Mouse (Mus musculus) embryonic facial prominence, embryonic 11.5 days (tissue): Measurements from ENCODE around the gene Kcnh2. TPM values are rescaled to one million over a fixed set of nuclear protein-coding genes. Genes with fewer than 3 reads are reported as not detected.

Source experiments
- ATAC-seq: fragments of 200-750 bp; cut with Nextera tagmentation; replicated peaks from 2 replicates; pipeline ENCODE4 v1.8.0; 2017; ENCODE audit warnings: low read depth; ENCODE audit not compliant: insufficient number of reproducible peaks, low FRiP score, low TSS enrichment
- DNase-seq: peaks from one replicate; pipeline ENCODE4 v3.0.0-alpha.2; 2015; ENCODE audit warnings: low spot score
- H3K27ac ChIP-seq: fragments of 300-500 bp; sonication (generic); replicated peaks from 2 replicates; pipeline ENCODE4 v1.5.1; 2014; ENCODE audit warnings: mild to moderate bottlenecking, low read depth, low read length, control low read depth
- H3K27me3 ChIP-seq: fragments of 300-500 bp; sonication (generic); 2 replicates; pipeline ENCODE4 v1.6.1; 2014; ENCODE audit warnings: mild to moderate bottlenecking, low read length, moderate library complexity, mixed read lengths; ENCODE audit not compliant: control insufficient read depth, insufficient read depth
- H3K36me3 ChIP-seq: fragments of 300-500 bp; sonication (generic); replicated peaks from 2 replicates; pipeline ENCODE4 v1.6.1; 2014; ENCODE audit warnings: low read depth, mild to moderate bottlenecking, low read length, moderate library complexity, mixed read lengths; ENCODE audit not compliant: control insufficient read depth, insufficient read depth
- H3K4me1 ChIP-seq: fragments of 300-500 bp; sonication (generic); 2 replicates; pipeline ENCODE4 v1.6.1; 2014; ENCODE audit warnings: low read length, mixed read lengths; ENCODE audit not compliant: control insufficient read depth, insufficient read depth
- H3K4me2 ChIP-seq: fragments of 300-500 bp; sonication (generic); 2 replicates; pipeline ENCODE4 v1.6.1; 2014; ENCODE audit warnings: low read depth, mild to moderate bottlenecking, control low read depth, low read length, moderate library complexity
- H3K4me3 ChIP-seq: fragments of 300-500 bp; sonication (generic); 2 replicates; pipeline ENCODE4 v1.5.1; 2014; ENCODE audit warnings: low read depth, low read length, control low read depth
- H3K9ac ChIP-seq: fragments of 300-500 bp; sonication (generic); replicated peaks from 2 replicates; pipeline ENCODE4 v1.6.1; 2014; ENCODE audit warnings: mild to moderate bottlenecking, control low read depth, low read length
- H3K9me3 ChIP-seq: fragments of 300-500 bp; sonication (generic); replicated peaks from 2 replicates; pipeline ENCODE4 v1.6.1; 2016; ENCODE audit warnings: mild to moderate bottlenecking, low read length, inconsistent platforms, mixed read lengths; ENCODE audit not compliant: control insufficient read depth
- WGBS: fragments of 180-500 bp; shearing (Covaris S2); extraction: QIAGEN DNeasy Blood & Tissue Kit; methylation state at CpG from one replicate; pipeline ENCODE4 v1.1.7; 2014; 5-methylcytosine and 5-hydroxymethylcytosine counted together
- polyA plus RNA-seq: library from polyadenylated mRNA; unstranded; fragments of >200 nt; fragmentation: Nextera tagmentation; extraction: Ambion mirVana; gene quantifications from 2 replicates; pipeline ENCODE4 v1.2.1, GENCODE M21; 2014

The Kcnh2 gene
- polyA plus RNA-seq, 1 experiment from 2014 or later, result 4.2 TPM

DNA sequence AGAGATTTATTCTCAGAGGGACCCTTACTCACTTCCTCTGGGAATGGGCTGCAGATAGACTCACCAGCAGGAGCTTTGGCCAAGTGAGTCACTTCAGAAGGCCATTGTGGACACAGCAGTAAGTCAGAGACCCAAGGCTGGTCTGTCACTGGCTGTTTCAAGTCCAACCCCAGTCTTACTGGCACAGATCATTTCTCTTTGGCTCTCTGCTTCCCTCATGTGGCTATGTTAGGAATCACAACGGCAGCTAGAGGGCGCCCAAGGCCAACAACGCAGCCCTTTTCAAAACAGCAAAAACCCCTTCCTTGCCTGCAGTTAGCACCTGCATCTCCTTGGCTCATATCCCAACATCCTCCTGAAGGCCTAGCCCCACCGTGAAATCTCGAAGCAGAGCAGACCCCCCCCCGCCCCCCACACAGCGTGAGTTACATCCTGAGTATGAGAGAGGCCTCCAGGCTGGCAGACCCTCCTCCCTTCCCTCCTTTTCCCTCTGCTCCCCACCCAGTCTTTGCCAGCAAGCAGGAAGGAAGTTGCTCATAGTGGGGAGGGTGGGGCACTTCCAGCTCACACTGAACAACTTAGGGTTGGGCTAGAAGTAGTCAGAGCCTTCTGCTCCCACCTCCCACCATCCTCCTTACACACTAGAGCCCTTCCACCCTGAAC lies 9.5 kb upstream of the Kcnh2 start:
- Histone ChIP-seq H3K9me3 (no peaks in the 10 kb centered on the region), H3K9ac (no peak overlapping the region), H3K27ac (no peak overlapping the region), H3K4me2 (no peak overlapping the region), H3K4me1 (no peaks in the 10 kb centered on the region), H3K36me3 (no peaks in the 10 kb centered on the region), H3K4me3 (no peak overlapping the region), H3K27me3 (no peaks in the 10 kb centered on the region)
- ATAC-seq (0 out of 2 replicates have a peak, but pooled peaks have one; percentile 30), DNase-seq (peak; percentile 84)
- WGBS, result 2% methylated on average over 7 of the region's 7 CpGs

- Histone ChIP-seq H3K36me3 (no peaks in the 10 kb centered on the region), H3K4me2 (no peak overlapping the region), H3K27me3 (peaks cover 3% of the 10 kb centered on the region; the same call in 1 of the 2 replicates), H3K4me3 (no peak overlapping the region), H3K27ac (no peak overlapping the region), H3K4me1 (peaks cover 1% of the 10 kb centered on the region), H3K9me3 (no peaks in the 10 kb centered on the region), H3K9ac (no peak overlapping the region)
- DNase-seq, result peak; percentile 97
- ATAC-seq, result no peak
- 13% methylated on average over 7 of the region's 7 CpGs for WGBS
These were observed 6.1 kb upstream of the Kcnh2 start for GRCm38 (mm10) chr5:24357461-24357860.

- Histone ChIP-seq H3K36me3 (no peaks in the 10 kb centered on the region), H3K27ac (no peak overlapping the region), H3K4me2 (no peak overlapping the region), H3K9ac (no peak overlapping the region), H3K27me3 (peaks cover 7% of the 10 kb centered on the region; the same call in 1 of the 2 replicates), H3K9me3 (no peaks in the 10 kb centered on the region), H3K4me1 (peaks cover 5% of the 10 kb centered on the region), H3K4me3 (no peak overlapping the region)
- 56% methylated on average over 4 of the region's 4 CpGs for WGBS
- ATAC-seq (no peak), DNase-seq (no peak)
These were observed 5.4 kb upstream of the Kcnh2 start for GRCm38 (mm10) chr5:24356764-24357163.

DNA sequence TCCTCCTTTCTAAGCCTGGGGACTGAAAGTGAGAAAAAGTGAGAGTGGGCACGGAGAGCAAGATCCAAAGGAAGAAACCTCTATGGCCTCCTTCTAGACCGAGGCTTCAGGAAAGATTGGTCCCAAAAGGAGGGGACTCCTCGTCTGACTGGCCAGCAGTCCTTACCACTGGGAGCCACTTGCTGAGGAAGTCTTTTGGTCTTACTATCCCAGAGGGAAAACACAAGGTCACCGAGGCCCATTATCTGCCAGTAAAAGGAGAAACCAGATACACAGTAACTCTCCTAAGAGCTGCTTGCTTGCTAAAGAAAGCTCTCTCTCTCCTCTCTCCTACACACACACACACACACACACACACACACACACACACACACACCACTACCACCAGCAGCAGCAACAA lies 1.9 kb upstream of the Kcnh2 start:
- Histone ChIP-seq H3K9me3 (no peaks in the 10 kb centered on the region), H3K9ac (no peak overlapping the region; the same call in 1 of the 2 replicates), H3K27ac (peak overlapping the region; percentile 20; the same call in 1 of the 2 replicates), H3K4me2 (no peak overlapping the region), H3K4me1 (peaks cover 9% of the 10 kb centered on the region), H3K27me3 (peaks cover 36% of the 10 kb centered on the region), H3K4me3 (no peak overlapping the region), H3K36me3 (no peaks in the 10 kb centered on the region)
- DNase-seq (no peak), ATAC-seq (no peak)
- 22% methylated on average over 4 of the region's 4 CpGs for WGBS

DNA sequence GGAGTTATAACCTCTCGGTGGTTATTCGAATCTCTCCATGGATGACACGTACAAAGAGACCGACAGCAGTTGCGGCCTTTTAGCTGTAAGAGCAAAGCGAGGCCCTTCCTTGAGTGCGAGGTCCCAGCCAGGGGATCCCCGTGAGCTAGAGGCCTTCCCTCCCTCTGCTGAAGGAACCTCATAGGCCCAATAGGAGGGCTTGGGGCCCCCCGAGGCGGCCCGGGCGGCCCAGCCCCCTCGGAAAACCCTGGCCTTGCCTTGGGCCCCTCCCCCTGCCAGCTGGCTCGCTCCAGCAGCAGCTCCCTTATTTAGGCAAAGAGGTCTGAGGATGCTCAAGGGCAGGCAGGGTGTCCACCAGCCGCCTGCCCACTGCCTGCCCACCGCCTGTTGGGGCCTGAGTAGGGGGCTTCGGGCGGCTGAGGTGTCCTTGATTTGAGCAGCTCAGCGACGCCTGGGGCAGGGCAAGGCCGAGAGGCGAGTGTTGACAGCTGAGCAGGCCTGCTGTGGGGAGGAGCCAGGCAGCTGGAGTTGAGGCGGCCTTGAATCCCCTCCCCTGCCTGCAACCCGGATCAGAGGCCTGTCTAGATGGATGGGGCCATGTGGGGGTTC lies 951 bp upstream of the Kcnh2 start:
- peak overlapping the region; percentile 98 for H3K4me2 ChIP-seq
- peak overlapping the region; percentile 78 for H3K27ac ChIP-seq
- peak overlapping the region; percentile 25 for H3K9ac ChIP-seq
- under 1% methylated on average over 24 of the region's 24 CpGs for WGBS
- ATAC-seq, result peak; percentile 74
- DNase-seq, result peak; percentile 66
- H3K9me3 ChIP-seq, result no peaks in the 10 kb centered on the region
- H3K36me3 ChIP-seq, result no peaks in the 10 kb centered on the region
- H3K4me1 ChIP-seq, result peaks cover 9% of the 10 kb centered on the region
- H3K4me3 ChIP-seq, result peak overlapping the region; percentile 62
- H3K27me3 ChIP-seq, result peaks cover 43% of the 10 kb centered on the region

DNA sequence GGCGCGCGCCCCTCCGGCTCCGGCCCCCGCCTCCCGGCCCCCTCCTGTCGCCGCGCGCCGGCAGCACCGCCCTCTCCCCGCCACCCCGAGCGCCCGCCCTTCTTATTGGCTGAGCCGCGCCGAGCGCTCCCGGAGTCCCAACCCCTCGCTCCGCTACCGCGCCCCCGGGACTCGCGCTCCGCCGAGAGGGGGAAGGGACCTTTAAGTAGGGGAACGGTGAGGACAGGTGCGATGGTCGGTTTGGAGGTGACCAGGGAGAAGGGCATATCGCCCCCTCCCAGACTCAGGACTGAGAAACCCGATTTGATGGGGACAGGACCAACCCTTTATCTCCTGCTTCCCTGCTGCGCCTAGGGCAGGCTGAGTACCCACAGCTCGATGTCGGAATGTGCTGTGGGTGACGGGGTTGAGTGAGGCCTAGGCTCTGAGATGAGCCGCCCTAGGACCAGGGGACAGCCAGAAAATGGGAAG lies 332 bp upstream of the Kcnh2 start:
- Histone ChIP-seq H3K4me2 (peak overlapping the region; percentile 98), H3K36me3 (no peaks in the 10 kb centered on the region), H3K9ac (no peak overlapping the region; the same call in 1 of the 2 replicates), H3K4me1 (peaks cover 9% of the 10 kb centered on the region), H3K27ac (peak overlapping the region; percentile 78), H3K4me3 (peak overlapping the region; percentile 62), H3K9me3 (no peaks in the 10 kb centered on the region), H3K27me3 (peaks cover 43% of the 10 kb centered on the region)
- peak; percentile 91 for DNase-seq
- WGBS, result 0% methylated on average over 38 of the region's 41 CpGs
- ATAC-seq, result peak; percentile 66

- H3K4me1 ChIP-seq, result peaks cover 9% of the 10 kb centered on the region
- WGBS, result 44% methylated on average over 13 of the region's 15 CpGs
- no peaks in the 10 kb centered on the region for H3K36me3 ChIP-seq
- peak overlapping the region; percentile 62 for H3K4me3 ChIP-seq
- peak overlapping the region; percentile 77 for H3K9ac ChIP-seq
- H3K9me3 ChIP-seq, result no peaks in the 10 kb centered on the region
- ATAC-seq (no peak), DNase-seq (no peak)
- peak overlapping the region; percentile 98 for H3K4me2 ChIP-seq
- peaks cover 43% of the 10 kb centered on the region for H3K27me3 ChIP-seq
- peak overlapping the region; percentile 78; the same call in 1 of the 2 replicates for H3K27ac ChIP-seq
These were observed 713 bp downstream of the Kcnh2 start for GRCm38 (mm10) chr5:24350531-24351250.
